Mouse (Mus musculus): ENCODE results near the gene Trpm3.
A peak's percentile ranks its signal among the peaks of the same experiment; 100 is the strongest.

The Trpm3 gene

DNA sequence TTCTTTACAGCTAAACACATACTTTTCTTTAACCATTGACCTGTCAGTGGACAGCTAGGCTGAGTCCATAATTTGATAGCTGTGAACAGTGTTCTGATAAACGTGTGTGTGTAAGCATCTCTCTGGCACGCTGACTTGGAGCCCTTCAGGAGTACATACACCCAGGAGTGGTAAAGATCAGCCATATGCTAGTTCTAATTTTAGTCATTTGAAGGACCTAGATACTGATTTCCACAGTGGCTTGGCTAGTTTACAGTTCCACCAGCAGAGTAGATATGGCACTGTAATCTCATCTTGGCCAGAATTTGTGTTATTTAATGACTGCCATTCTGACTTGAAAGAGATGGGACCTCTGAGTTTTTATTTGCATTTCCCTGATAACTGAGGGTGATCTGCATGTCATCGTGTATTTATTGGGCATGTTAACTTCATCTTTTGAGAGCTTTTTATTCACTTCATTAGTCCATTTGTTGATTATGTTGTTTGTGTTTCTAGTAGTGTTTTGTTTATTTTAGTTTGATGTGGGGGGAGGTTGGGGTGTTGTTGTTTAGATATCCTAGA lies 499.6 kb downstream of the Trpm3 start:
- no peak for DNase-seq (ENCODE audit: low read depth)

DNA sequence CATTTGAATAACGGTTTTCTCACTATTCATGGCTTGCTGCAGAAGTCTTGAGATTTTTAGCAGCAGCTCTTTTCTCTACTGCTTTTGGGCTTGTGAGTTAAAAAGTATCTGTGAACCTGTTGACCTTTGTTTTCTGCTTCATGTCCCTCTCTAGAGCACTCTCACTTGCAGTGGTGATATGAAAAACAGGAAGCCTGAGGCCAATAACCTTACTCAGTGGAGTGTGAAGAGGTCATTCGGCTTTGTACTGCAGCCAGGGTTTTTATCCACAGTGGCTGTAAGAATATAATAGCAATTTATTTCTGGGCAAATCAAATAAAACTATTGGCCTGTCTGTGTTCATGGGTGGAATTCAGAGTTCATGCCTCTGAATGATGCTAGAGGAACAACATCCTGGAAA lies 503.3 kb downstream of the Trpm3 start:
- DNase-seq (ENCODE audit: low read depth), result no peak

DNA sequence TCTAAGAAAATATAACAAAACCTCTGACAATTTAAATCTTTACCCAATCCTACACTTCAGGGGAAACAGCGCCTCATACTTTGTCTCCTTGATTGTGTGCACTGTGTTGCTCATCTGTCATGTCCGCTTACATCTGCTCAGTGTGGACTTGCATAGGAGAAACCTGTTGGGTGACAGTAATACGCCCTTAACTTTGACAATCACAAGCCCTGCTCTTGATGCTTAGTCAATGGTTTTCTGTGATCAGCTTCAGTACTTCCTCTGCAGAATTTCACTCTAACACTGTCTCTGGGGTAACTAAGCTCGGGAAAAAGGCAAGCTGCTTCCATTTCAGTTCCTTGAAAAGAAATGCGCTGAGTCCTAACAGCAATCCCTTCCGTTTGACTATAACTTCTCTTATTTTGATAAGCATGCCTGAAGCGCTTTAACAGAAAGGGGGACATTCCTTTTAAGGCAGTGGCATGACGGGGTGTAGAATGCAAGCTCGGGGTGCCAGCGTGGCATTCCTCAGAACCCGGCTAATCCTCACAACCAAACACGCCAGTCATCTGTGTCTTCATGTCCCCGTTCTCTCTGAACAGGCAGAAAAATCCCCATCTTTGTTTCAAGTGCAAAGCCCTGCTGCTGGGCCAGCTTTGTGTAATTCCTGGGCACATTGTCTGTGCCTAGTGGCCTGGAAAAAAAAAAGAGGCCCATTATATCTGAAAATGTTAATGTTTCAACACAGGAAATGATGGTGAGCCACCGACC lies 517.8 kb downstream of the Trpm3 start:
- no peak for DNase-seq (ENCODE audit: low read depth)

DNA sequence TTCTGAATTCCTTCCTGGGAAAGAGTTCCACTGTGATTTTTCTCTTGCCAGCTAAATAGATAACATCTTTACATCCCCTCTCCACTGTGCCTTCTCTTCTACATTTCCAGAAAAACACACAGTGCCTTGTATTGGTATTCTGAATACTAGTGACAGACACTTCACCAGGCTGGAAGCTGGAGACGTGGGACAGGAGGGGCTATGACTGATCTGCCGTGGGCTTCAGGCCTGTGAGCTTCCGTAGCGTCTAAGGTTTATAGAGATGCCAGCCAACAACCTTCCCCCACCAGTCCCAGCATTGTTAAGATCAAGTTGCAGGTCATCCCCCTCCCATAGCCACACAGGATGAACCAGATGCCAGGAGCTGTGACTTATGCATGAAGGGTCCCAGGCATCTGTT lies 518.4 kb downstream of the Trpm3 start:
- DNase-seq (ENCODE audit: low read depth), result no peak

DNA sequence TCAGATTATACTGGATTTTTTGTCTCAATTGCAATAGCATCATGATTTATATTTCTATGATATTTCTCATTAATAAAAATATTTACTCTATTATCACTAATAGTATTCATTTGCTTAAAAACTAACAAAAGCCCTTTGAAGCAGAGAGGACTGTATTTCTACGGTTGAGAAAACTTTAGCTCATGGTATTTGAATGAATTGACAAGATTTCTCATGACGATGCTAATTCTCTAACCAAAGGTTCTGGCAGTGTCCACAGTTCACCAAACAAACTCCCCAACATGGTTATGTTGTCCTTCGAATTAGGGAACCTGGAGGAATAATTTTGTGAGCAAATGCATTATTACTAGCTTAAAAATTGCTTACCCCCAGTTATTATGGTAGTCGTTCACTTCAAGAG lies 526.6 kb downstream of the Trpm3 start:
- DNase-seq (ENCODE audit: low read depth), result no peak

DNA sequence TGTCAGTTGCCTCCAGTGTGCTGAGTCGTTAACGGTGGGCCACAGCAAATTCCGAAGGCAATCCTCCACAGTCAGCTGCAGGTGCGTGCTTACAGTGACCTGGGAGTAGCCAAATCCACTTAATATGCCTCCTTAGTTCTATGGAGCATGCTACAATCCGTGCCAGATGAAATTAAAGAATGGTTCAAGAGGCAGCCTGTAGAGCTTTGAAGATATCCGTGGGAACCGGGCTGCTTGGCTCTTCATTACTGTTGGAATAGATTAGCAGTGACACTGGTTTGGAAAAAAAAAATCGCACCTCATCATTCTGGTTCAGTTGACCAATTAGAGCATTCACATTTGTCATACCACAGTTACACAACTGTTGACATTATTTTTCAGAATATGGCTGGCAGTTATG lies 531.4 kb downstream of the Trpm3 start:
- no peak for DNase-seq (ENCODE audit: low read depth)

DNA sequence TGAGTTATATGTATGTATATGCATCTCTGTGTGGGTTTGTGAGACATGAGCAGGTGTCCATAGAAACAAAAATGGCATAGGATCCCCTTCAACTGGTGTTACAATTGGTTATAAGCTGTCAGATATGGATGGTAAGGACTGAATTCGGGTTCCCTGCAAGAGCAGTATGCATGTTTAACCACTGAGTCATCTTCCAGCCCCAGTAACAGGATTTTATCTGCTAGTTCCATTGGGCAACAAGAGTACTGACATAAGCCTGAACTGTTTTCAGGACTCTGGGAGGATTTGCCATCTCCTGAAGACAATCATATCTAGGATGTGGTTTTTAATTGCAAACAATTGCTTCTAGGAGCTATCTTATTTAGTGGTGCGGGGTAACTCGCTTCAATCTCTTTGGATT lies 534.0 kb downstream of the Trpm3 start:
- DNase-seq (ENCODE audit: low read depth), result no peak

DNA sequence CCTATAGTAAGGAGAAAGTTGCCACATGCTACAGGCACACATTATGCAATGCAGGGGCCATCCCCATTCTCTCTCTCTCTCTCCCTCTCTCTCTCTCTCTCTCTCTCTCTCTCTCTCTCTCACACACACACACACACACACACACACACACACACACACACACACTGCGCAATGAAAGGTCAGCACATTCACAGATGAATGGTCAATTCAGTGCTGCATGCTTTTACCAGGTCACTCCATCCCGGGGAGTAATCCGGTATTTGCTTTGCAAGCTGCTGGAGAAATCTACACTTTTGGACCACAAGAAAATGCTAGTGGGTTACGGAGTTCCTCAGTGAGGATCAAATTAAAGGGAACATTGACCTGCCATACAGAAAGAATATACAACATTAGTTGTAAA lies 537.4 kb downstream of the Trpm3 start:
- DNase-seq (ENCODE audit: low read depth), result no peak

DNA sequence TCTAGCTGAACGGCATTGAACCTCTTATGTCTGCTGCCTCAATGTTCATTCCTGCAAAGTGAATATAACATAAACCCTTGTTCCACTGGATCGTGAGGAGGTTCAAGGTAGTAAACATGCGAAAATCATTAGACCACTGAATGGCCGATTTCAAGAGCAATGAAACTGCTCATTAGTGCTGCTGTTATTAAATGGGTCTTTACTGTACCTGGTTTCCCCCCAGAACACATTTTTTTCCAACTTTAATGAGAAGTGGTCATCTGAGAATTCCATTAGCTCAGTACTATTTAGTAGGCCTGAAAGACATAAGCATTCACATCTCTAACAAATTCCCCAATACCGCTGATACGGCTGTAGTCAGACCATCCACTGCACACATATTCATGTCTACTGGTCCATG lies 543.4 kb downstream of the Trpm3 start:
- no peak for DNase-seq (ENCODE audit: low read depth)

DNA sequence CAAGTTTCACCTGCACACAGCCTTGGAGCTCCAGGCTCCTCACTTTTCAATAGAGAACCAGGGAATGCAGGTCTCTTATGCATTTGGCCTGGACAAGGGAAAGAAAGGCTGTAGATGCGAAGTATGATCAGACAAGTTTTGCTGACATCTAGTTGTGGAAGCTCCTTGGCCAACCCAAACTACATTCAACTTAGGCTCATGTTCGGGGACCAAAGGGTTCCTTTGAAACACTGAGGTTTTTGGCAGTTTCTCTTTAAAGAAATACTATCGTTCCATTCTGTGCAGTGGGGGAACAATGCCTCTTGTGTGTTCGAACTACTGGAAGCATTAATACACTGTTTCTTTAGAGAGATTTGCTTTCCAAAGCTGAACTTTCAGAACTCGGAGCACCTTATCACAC lies 553.1 kb downstream of the Trpm3 start:
- no peak for DNase-seq (ENCODE audit: low read depth)

DNA sequence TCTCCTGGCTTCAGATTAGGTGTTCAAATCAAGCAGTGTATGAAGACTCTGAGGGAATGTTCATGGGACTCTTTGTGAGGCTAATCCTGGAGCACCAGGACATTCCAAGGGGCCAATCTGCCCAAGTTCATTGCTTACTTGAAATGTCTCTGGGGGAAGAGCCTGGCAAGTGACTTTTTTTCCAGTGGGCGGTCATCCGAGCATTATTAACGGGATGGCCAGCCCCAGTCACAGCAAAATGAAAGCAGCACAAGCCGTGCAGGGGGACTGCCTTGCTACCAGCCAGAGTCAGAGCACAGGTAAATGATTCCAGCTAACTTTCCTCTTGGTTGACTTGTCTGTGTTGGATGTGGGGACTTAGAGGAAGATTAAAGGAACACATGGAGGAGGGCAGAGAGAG lies 553.7 kb downstream of the Trpm3 start:
- no peak for DNase-seq (ENCODE audit: low read depth)

DNA sequence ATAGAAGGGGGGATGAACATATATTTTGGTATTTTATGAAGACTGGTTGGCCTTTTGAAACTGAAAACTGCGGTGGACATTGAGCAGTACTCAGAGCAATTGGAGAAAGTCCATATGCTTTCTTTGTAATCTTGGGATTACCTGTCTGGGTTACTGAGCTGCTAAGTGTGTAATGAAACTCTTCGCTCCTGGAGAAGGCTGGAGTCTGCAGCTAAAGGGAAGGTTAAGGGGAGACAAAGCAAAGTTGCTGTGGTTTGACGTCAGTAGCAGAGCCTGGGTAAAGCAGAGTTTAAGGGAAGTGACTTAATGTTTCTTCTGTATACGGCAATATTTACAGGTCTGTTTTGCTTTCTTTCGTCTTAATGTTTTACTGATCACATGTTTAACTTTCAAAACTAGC lies 554.1 kb downstream of the Trpm3 start:
- no peak for DNase-seq (ENCODE audit: low read depth)

DNA sequence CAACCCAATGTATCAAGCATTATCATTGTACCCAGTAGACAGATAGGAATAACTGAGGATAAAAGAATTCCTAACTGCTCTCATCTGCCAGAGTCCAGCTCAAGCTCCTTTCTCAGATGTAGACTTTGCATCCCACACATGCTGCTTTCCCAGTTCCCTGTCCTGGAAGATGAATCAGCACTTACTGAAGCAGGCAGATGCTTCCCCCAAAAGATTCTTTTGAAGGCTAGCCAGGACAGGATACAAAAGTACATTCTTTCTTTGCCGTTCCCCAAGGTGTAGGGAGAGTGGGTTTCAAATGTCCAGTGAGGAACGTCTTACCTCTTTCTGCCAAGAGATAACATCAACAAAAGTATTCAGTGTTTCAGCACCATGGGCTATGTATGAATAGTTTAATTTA lies 556.6 kb downstream of the Trpm3 start:
- DNase-seq (ENCODE audit: low read depth), result no peak

DNA sequence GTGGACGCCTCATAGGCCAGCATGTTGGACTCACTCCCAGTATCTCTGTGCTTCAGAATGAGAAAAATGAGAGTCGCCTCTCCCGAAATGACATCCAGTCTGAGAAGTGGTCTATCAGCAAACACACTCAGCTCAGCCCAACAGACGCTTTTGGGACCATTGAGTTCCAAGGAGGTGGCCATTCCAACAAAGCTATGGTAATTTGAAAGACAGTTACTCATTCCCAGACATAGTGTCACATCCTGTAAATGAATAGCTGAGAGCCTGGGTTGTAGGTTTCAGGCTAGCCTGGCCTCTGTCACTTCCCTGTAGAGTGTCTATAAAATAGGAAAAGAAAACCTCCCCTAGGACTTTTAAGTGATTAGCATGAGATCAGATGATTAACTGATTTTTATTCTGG lies 559.9 kb downstream of the Trpm3 start:
- no peak for DNase-seq (ENCODE audit: low read depth)

DNA sequence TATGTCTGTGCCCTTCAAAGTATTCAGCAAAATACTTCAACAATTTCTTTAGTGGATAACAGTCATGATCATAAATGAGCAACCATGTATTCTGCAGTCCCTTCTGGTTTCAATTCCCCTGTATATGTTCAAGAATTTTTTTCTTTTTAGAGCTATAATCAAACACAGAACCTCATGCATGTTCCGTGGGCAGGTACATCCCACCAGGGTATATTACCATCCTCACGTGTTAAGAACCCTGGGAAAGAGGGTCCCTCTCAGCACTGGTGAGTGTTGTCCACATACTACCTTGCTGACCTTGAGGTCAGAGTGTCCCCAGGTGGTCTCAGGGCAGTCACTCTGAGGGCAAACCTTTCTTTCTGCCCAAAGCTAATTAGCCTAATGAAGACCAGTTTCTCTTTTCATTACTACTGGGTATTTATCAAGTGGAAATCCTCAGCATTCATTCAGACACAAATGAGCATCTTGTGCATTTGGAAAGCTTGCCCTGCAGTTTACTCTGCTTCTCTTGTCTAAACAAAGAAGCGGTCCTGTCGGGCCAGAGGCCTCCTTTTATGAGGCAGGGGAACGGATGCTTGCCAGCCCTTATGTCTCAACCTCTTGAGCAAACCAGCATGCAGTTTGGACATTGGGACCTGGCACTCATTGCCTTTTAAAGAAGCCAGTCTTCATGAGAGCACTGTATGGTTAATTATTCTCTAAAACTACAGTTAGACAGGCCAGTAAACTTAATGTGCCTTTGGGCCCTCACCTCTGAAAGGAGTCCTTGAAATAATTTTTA lies 562.2 kb downstream of the Trpm3 start:
- no peak for DNase-seq (ENCODE audit: low read depth)

DNA sequence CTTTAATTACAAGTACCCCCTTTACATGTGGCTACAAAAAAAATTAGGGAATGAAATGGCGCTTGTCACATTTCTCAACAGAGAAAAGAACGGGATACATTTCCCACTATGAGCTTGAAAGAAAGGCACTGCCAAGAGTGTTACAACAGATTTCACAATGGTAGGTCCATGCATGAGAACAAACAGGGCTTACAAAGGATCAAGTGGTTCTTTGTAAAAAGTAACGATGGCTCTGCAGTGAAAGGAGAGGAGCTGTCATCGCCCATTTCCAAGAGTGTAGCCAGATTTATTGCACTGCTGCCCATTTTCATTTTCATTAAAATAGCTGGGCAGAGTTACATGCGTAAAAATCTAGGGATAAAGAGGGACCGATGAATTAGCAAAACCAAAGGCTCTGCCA lies 565.0 kb downstream of the Trpm3 start:
- peak; percentile 44 for DNase-seq (ENCODE audit: low read depth)

DNA sequence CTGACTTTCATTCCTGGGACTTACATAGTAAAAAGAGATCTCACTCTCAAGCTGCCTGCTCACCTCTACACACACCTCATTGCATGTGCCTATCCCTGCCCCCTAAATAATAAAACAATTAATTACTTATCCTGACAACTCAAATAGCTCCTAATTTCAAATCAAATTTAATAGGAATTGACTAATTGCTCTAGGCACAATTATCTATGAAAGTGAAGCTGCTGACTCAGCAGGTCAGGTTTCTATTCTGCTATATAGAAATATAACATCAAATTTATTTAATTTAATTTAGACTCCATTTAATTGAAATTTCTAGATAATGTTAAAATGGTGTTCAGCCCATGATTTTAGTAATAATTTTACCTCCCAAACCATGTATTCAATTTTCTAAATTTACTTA lies 566.6 kb downstream of the Trpm3 start:
- DNase-seq (ENCODE audit: low read depth), result no peak

DNA sequence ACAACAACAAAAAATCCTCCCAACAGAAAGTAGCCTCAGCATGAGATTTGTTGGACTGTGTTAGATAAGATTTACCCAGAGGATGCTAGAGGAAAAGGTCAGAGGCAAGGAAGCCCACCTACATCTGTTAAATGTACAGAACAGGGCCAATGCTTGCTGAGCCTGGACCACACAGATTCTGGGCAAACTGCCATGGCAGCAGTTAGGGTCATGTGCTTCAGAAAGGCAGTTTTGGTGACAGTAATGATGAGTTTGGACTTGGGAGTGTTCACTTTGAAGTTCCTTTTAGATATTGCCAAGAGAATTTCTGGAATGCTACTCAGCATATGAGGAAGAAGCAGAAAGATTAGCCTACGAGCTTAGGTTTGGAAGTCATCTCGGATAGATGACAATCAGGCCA lies 580.2 kb downstream of the Trpm3 start:
- no peak for DNase-seq (ENCODE audit: low read depth)

DNA sequence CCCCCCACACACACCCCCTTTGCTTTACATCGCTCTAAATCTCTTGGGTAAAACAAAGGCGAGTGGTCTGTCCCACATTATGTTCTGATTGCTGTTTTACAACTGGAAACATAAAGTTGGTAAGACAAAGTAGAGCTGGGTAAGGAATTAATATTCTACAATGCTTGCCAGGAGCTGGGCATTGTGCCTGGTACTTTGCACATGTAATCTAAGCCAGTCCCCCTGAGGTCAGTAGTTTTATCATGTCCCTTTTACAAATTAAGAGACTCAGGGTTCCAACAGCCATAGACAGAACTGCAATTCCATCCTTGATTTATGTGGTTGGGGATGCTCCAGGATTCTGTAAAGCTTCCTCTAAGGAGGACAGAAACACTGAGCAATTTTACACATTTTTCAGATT lies 591.0 kb downstream of the Trpm3 start:
- no peak for DNase-seq (ENCODE audit: low read depth)

DNA sequence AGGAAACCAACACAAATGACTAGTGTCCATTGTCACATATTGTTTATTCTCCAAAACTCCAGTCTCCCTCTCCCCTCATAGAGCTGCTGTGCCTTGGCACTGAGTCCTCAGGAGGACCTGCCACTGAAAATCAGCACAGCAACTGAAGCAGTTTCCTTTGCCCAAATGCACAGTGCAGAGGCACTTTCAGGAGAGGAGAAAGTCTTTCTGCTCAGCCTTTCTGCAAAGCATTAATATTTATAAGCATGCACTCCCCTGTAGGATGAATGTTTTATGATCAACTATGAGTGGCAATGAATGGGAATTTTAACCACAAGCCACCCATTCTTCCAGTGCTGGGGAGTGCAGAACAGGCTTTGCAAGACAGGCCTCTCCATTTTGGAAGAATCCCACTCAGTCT lies 592.1 kb downstream of the Trpm3 start:
- DNase-seq (ENCODE audit: low read depth), result no peak

DNA sequence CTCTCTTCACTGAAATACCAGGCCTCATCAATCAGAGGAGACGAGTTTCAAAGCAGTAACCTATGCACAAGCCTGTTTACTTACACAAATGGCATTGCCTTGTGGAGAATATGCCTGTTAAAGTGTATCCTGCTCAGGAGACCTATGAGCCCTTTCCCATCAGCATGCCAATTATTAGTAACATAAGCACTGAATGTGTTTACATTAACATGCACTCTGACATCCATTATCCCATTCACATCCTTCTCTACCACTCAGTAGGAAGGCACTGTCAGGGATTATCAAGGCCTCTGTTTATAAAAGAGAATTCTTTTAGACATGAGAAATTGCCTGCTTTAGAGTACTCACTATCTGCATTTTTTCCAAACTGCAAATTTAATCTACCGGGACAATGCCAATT lies 598.0 kb downstream of the Trpm3 start:
- no peak for DNase-seq (ENCODE audit: low read depth)

DNA sequence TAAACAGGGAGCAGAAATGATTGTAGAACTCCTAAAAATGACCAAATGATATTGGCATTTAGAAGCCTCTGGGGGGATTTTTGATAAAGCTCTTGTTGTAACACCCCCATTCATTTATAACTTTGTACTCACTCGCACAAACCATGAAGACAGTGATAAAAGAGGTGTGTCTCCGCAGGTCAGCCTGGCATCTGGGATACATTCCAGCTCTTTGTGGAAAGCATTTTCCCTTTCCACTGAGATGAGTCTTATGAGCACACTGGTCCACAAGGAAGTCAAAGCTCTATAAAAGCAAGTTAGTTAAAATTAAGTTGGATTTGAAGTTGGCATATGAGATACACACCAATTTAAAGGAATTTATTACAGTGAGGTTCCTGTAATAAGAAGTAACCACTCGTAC lies 600.4 kb downstream of the Trpm3 start:
- no peak for DNase-seq (ENCODE audit: low read depth)

DNA sequence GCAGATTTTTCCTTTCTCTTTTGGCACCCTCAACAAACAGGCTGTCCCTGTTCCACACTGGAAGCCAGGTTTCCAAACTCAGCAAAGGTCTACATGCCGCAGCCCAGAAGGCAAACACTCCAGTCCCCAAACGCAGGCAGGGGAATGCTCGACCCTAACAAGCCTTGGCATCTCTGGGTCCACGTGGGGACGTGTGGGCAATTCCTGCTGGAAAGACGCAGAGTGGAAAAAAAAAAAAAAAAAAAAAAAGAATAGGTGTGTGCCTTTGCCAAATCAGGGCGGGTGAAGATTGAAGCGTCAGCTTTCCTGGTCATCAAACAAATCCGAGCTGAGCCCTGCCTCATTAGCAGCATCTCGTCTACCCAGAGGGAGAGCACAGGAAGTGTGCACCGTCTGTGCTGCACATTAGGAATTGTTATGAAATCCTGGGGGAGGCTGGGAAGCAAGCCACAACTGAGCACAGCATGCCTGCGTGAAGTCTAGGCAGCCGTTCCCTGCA lies 614.5 kb downstream of the Trpm3 start:
- DNase-seq (ENCODE audit: low read depth), result peak; percentile 5

Data from fibroblast of lung, adult 2 months (primary cell).